8 mouse cellular contexts compared by ENCODE assay signal in genomic region chr15:79270317-79271123, GRCm38 (mm10). TPM values are rescaled to one million over a fixed set of nuclear protein-coding genes. Genes with fewer than 3 reads are reported as not detected.
DNase-seq lines count a peak whose midpoint lies in the region; ATAC-seq and TF ChIP-seq lines count a peak whose summit lies in the region.

No protein-coding gene starts in this region.

- peak; percentile 73 for ATAC-seq in neural tube, embryonic 14.5 days (ENCODE audit: low read depth)

- H3K9ac ChIP-seq in neural tube, embryonic 14.5 days (replicated peaks; ENCODE audit: low read depth, low read length): peak overlapping the region; percentile 25

- 31% methylated on average over 33 of the region's 33 CpGs for WGBS in kidney, adult 2 months
- 2% methylated on average over 33 of the region's 33 CpGs for WGBS in lung, adult 2 months
- WGBS in neural tube, embryonic 14.5 days: under 1% methylated on average over 33 of the region's 33 CpGs

- peak overlapping the region; percentile 89 for H3K4me2 ChIP-seq in neural tube, embryonic 14.5 days (ENCODE audit: low read depth, low read length)

- H3K4me1 ChIP-seq in kidney, adult 2 months (ENCODE audit: control insufficient read depth, insufficient read depth, low read length): peaks cover 3% of the 10 kb centered on the region; the same call in 1 of the 2 replicates
- H3K4me1 ChIP-seq in lung, adult 2 months (ENCODE audit: control insufficient read depth, insufficient read depth, low read length): peaks cover 6% of the 10 kb centered on the region
- peaks cover 13% of the 10 kb centered on the region; the same call in 1 of the 2 replicates for H3K4me1 ChIP-seq in neural tube, embryonic 14.5 days (ENCODE audit: control insufficient read depth, insufficient read depth, low read length)

- no peaks in the 10 kb centered on the region for H3K36me3 ChIP-seq in kidney, adult 2 months (ENCODE audit: control insufficient read depth, insufficient read depth, low read length)
- no peaks in the 10 kb centered on the region for H3K36me3 ChIP-seq in neural tube, embryonic 14.5 days (ENCODE audit: control insufficient read depth, insufficient read depth, low read length)

- no peak overlapping the region for H3K27ac ChIP-seq in kidney, adult 2 months (ENCODE audit: insufficient read depth, low read depth, low read length)
- H3K27ac ChIP-seq in neural tube, embryonic 14.5 days (ENCODE audit: low read depth, low read length): 0 out of 2 replicates have a peak overlapping the region, but pooled peaks have one; percentile 22

- no peak overlapping the region for H3K4me3 ChIP-seq in kidney, adult 2 months (ENCODE audit: insufficient read depth, low read depth, low read length)
- H3K4me3 ChIP-seq in lung, adult 2 months (replicated peaks; ENCODE audit: extremely low read depth, low read depth, low read length): peak overlapping the region; percentile 59
- H3K4me3 ChIP-seq in neural tube, embryonic 14.5 days (ENCODE audit: low read depth, low read length): peak overlapping the region; percentile 31

- no peak for TF ChIP-seq POLR2A in kidney, adult 2 months (IDR thresholded peaks at IDR 0.05; ENCODE audit: low read depth, low read length)
- TF ChIP-seq POLR2A in lung, adult 2 months (IDR thresholded peaks at IDR 0.05; ENCODE audit: borderline replicate concordance, extremely low read depth, low read depth, low read length): peak; percentile 67; the same call in 1 of the 2 replicates

- peak; percentile 57 to 68 for DNase-seq in urinary bladder, adult 18-20 months (ENCODE audit: low spot score in 2 of 2)
- no peak for DNase-seq in urinary bladder, postnatal 10 days (ENCODE audit: low spot score)
- DNase-seq in embryo, embryonic 9.5 days (ENCODE audit: extremely low spot score): peak; percentile 68
- peak; percentile 79 for DNase-seq in heart, adult 8-10 months (ENCODE audit: low spot score)
- DNase-seq in kidney, adult 2 months: peak; percentile 69
- peak; percentile 70 for DNase-seq in lung, adult 2 months
- peak; percentile 95 for DNase-seq in thymus, postnatal 14 days

- no peak for TF ChIP-seq CTCF in kidney, adult 2 months (conservative IDR thresholded peaks at IDR 0.05; ENCODE audit: insufficient read depth, insufficient read length, low read depth, low read length)
- TF ChIP-seq CTCF in lung, adult 2 months (IDR thresholded peaks at IDR 0.05; ENCODE audit: insufficient read depth, low read length): no peak

- H3K9me3 ChIP-seq in neural tube, embryonic 14.5 days (ENCODE audit: control insufficient read depth, low read length): no peaks in the 10 kb centered on the region

- H3K27me3 ChIP-seq in kidney, adult 2 months (replicated peaks; ENCODE audit: control insufficient read depth, insufficient read depth, low read length): no peaks in the 10 kb centered on the region
- H3K27me3 ChIP-seq in neural tube, embryonic 14.5 days (ENCODE audit: control insufficient read depth, insufficient read depth, low read length): no peaks in the 10 kb centered on the region

RNA-seq across cellular contexts. Expression of gene Baiap2l2, which starts 14.8 kb away (rescaled TPM):
- 1 to 10 TPM in 1 of 4 experiments, under 1 TPM in 1, not detected in 2; 0.54 to 1.3 TPM for total RNA-seq in heart, adult 8-10 months (2022)
- 113 and 170 TPM in 2 replicates for polyA plus RNA-seq in kidney, adult 2 months (2012; rRNA removed)
- polyA plus RNA-seq in lung, adult 2 months (2012; rRNA removed): 2.1 and 2.6 TPM in 2 replicates
- 1.7 and 2.3 TPM in 2 replicates for polyA plus RNA-seq in neural tube, embryonic 14.5 days (2014; fragmentation: Nextera tagmentation; extraction: Ambion mirVana)

RNA-seq across cellular contexts. Expression of gene Slc16a8, which starts 16.0 kb away (rescaled TPM):
- total RNA-seq in heart, adult 8-10 months (2022): under 1 TPM; 0.46 to 0.78 (median 0.59) TPM
- polyA plus RNA-seq in kidney, adult 2 months (2012; rRNA removed): 0.23 and 0.49 TPM in 2 replicates
- 0.37 and 0.52 TPM in 2 replicates for polyA plus RNA-seq in lung, adult 2 months (2012; rRNA removed)
- polyA plus RNA-seq in neural tube, embryonic 14.5 days (2014; fragmentation: Nextera tagmentation; extraction: Ambion mirVana): 0.21 and 0.35 TPM in 2 replicates

RNA-seq across cellular contexts. Expression of gene Gm49486, which starts 41.3 kb away (rescaled TPM):
- 1 to 10 TPM in 3 of 4 experiments, under 1 TPM in 1; 0.63 to 1.5 (median 1.1) TPM for total RNA-seq in heart, adult 8-10 months (2022)
- 0.04 and 0.11 TPM in 2 replicates for polyA plus RNA-seq in kidney, adult 2 months (2012; rRNA removed)
- polyA plus RNA-seq in lung, adult 2 months (2012; rRNA removed): 0.11 and 0.22 TPM in 2 replicates
- polyA plus RNA-seq in neural tube, embryonic 14.5 days (2014; fragmentation: Nextera tagmentation; extraction: Ambion mirVana): 1.3 and 1.5 TPM in 2 replicates

RNA-seq across cellular contexts. Expression of gene Pick1, which starts 41.5 kb away (rescaled TPM):
- total RNA-seq in heart, adult 8-10 months (2022): 10 to 100 TPM; 23.5 to 29.8 (median 27.3) TPM
- polyA plus RNA-seq in kidney, adult 2 months (2012; rRNA removed): 29.8 and 31.4 TPM in 2 replicates
- polyA plus RNA-seq in lung, adult 2 months (2012; rRNA removed): 21.2 and 25.9 TPM in 2 replicates
- 47.3 and 58.8 TPM in 2 replicates for polyA plus RNA-seq in neural tube, embryonic 14.5 days (2014; fragmentation: Nextera tagmentation; extraction: Ambion mirVana)

RNA-seq across cellular contexts. Expression of gene Pla2g6, which starts 57.7 kb away (rescaled TPM):
- 10 to 100 TPM; 11.6 to 15.6 (median 13.4) TPM for total RNA-seq in heart, adult 8-10 months (2022)
- polyA plus RNA-seq in kidney, adult 2 months (2012; rRNA removed): 24.6 and 28.7 TPM in 2 replicates
- 25.9 and 26.1 TPM in 2 replicates for polyA plus RNA-seq in lung, adult 2 months (2012; rRNA removed)
- 24.0 and 25.5 TPM in 2 replicates for polyA plus RNA-seq in neural tube, embryonic 14.5 days (2014; fragmentation: Nextera tagmentation; extraction: Ambion mirVana)

Comparison
In these comparisons a context has a peak if more than half of its experiments do, and no peak if none do; other contexts are left out.
1. RNA of gene Baiap2l2, which starts 14.8 kb away (polyA plus RNA-seq): 113 to 170 TPM in kidney, adult 2 months; 1.7 to 2.3 TPM in neural tube, embryonic 14.5 days and 2.1 to 2.6 TPM in lung, adult 2 months; every median in the first group is over 10 times any median in the second.